Mouse (Mus musculus): ENCODE measurements around the gene Zranb3.

Zranb3 gene

GRCm38 (mm10) chr1:127942231-127942630 is 160.6 kb downstream of the Zranb3 start:
- no peak for DNase-seq

DNA sequence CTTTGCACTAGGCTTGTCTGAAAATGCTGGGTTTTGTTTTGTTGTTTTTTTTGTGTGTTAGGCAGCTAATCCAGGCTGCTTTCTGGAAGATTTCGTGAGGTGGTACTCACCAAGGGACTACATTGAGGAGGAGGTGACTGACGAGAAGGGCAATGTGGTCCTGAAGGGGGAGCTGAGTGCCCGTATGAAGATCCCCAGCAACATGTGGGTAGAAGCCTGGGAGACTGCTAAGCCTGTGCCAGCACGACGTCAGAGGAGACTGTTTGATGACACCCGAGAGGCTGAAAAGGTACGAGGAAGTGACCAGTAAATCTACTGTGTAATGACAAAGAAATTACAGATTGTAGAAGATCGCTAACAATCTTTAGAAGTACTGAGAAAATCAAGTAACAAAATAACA is 165.6 kb downstream of the Zranb3 start:
- DNase-seq, result no peak

DNA sequence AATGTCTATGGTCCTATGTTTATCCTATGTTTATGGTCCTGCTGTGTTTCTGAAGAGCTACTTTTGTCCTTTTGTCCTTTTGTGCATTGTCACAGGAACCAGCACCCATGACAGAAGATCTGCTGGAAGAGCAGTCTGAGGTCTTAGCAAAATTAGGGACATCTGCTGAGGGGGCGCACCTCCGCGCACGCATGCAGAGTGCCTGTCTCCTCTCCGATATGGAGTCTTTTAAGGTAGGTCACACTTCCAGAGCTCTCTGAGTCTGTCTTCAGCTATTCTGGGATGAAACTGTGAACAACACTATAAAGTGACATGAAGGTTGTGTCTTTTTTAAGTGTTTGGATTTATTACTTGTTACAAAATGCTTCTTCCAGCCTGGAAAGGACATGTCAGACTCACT is 168.5 kb downstream of the Zranb3 start:
- no peak for DNase-seq

DNA sequence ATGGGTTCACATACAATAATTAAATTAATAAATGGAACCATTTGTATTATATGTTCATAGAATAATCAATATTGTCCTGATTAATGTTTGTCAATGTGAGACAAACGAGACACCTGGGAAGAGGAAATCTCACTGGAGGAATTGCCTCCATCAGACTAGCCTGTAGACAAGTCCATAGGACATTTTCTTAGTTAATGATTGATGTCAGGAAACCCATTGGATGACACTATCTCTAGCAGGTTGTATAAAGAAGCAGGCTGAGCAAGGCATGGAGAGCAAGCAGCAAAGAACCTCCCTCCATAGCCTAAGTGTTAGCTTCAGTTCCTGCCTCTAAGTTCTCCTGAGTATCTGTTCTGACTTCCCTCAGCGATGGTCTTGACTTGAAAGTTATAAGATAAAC is 169.4 kb downstream of the Zranb3 start:
- no peak for DNase-seq

DNA sequence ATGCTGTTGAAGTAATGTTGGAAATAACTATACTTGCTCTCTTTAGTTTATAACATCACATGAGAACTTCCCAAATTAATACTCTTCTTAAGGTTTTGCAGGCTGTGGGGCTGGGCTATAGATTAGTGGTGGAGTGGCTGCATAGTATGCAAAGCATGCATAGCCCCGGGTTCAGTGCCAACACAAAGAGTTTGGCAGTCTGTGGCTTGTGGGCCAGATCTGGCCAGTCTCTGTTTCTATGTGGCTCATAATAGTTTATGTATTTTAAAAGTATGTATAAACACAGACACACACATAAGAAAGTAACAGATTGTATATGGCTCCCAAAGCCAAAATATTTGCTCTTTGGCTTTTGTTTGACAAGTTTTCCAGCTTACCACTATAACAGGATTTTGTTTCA is 187.0 kb downstream of the Zranb3 start:
- no peak for DNase-seq

- DNase-seq, result no peak
Measured at GRCm38 (mm10) chr1:127915316-127915715, 187.5 kb downstream of the Zranb3 start.

GRCm38 (mm10) chr1:127913116-127913515 is 189.7 kb downstream of the Zranb3 start:
- no peak for DNase-seq

DNA sequence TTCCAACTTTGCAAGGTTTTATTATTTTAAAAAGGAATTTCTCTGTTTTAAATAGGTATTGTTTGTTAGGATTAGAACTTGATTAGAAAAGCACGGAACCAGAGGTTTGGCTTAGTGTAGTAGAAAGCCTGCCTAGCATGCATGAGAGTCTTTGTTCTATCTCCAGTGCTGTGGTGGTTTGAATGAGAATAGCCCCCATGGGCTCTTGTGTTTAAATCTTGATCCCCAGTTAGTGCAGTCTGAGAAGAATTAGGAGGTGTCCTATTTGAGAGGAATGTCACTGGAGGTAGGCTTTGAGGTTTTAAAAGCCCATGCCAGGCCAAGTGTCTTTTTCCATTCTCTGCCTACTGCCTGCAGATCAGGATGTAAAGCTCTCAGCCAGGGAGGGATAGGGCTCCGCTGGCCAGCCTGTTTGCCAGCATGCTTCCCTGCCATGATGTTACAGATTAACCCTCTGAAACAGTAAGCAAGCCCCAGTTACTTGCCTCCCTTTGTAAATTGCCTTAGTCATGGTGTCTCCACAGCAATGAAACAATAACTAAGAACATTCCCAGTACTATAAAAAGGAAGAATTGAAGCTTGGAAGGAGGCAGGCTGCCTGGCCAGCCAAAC is 198.0 kb downstream of the Zranb3 start:
- peak; percentile 2 for DNase-seq

Data from embryo, embryonic 11 days (tissue).